Mouse (Mus musculus) gastrocnemius, adult 2 months (tissue): ENCODE measurements at regions not wholly inside any gene's neighbourhood (a gene's known extent, or its start where the extent isn't known, plus 50 kb on each side); places are given as distances from the start of the nearest gene placed in this dataset.

Source experiments
- DNase-seq: peaks from one replicate; pipeline ENCODE4 v3.0.0; 2022
- H3K27ac ChIP-seq: fragments of 200-600 bp; 2 replicates; pipeline ENCODE4 v1.8.1; 2022; ENCODE audit warnings: mild to moderate bottlenecking
- H3K4me3 ChIP-seq: fragments of 200-600 bp; 2 replicates; pipeline ENCODE4 v1.8.1; 2022; ENCODE audit warnings: mild to moderate bottlenecking, moderate library complexity
- CTCF ChIP-seq: fragments of 200-600 bp; IDR thresholded peaks from 2 replicates; pipeline ENCODE4 v1.8.1; 2022; ENCODE audit warnings: antibody characterized with exemption, mild to moderate bottlenecking, moderate library complexity
- intact Hi-C: fragments of 180-260 bp; cut with DNase I; formaldehyde crosslinking; loops from one replicate; pipeline ENCODE4 v1.15.1; 2025

- Histone ChIP-seq H3K27ac (no peak overlapping the region), H3K4me3 (no peak overlapping the region)
- intact Hi-C loops = loop anchor here (5.0 kb wide), 1 partner anchor 345 kb away; no protein-coding TSS in a partner anchor
- no peak for DNase-seq
- no peak for TF ChIP-seq CTCF
Measured at GRCm38 (mm10) chr3:104712711-104713110, 68.1 kb upstream of the Ppm1j start.

- peak overlapping the region; percentile 48 for H3K4me3 ChIP-seq
- TF ChIP-seq CTCF = peak; percentile 96
Measured at GRCm38 (mm10) chr3:104713836-104714631, 66.8 kb upstream of the Ppm1j start.

DNA sequence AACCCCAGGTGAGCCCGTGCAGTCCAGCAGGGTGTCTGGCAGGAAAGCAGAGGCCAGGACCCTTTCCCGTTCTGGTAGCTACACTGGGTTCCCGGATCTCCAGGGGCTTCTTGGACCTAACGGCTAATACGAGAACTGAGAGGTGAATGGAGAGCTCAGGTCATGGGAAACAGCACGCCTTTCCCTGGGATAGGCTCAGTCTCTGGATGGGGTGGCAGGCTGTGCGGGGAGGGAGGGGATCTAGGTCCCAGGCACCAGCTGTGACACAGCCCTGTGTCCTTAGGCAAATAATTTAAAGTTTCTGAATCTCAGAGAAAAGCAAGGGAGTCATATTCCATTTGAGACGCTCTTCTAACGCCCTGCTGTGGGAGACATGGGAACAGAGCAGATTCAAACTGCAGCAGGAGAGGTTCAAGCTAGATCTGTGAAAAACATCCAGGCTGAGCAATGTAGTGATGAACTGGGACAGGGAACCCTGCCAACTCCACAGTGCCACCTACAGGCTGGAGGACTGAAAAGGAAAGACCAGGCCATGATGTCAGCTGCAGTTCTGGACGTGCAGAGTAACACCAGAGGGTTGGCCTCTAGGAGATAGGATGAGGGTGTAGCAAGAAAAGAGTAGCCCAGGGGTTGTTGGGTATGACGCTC lies 66.1 kb upstream of the Ppm1j start:
- DNase-seq = peak; percentile 31
- H3K4me3 ChIP-seq = peak overlapping the region; percentile 48

More at GRCm38 (mm10) chr3:104713836-104714631, 66.8 kb upstream of the Ppm1j start:
- intact Hi-C loops = loop anchor here (2.0 to 5.0 kb wide), 3 partner anchors 65 to 343 kb away; no protein-coding TSS in a partner anchor
- no peak overlapping the region for H3K27ac ChIP-seq
- peak; percentile 75 for DNase-seq

More for the DNA sequence above, 66.1 kb upstream of the Ppm1j start:
- peak; percentile 40; the same call in 1 of the 2 replicates for TF ChIP-seq CTCF
- H3K27ac ChIP-seq = no peak overlapping the region
- intact Hi-C loops = loop anchor here (2.0 to 5.0 kb wide), 3 partner anchors 64 to 342 kb away; no protein-coding TSS in a partner anchor
